Mouse (Mus musculus) lung, postnatal 25 days (tissue): ENCODE results near the gene Camk2d.

ENCODE experiments used
- DNase-seq: peaks from one replicate; pipeline ENCODE4 v3.0.0; 2022; ENCODE audit warnings: low spot score

The Camk2d gene

DNA sequence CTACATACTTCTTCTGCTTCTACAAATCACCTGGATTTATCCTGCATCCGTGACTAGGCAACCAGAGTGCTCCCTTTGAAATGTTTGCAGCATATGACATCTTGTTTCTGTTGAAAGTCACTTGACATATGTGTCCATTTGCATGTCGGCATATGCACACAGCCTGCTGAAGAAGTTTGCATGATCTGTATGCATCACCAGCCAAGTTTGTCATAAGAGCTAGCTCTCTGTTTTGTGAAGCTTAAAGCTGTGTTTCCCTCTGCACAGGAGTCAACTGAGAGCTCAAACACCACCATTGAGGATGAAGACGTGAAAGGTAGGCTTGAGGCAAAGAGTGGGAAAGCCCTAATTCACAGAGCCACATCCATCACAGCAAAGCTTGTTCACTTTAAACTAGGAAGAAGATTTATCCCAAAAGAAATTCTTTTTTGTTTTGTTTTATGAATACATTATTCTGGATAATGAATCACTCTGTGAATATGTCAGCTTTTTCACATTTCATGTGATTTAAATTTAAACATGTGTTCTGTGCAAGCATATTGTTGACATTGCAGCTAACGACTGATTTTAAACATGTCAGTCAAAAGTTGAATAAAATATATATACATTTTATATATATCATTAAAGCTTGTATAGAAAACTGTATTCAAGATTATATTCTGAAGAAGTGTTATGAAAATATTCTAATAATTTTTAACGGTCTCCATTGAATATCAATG, 214.4 kb downstream of the Camk2d start:
- no peak for DNase-seq

DNA sequence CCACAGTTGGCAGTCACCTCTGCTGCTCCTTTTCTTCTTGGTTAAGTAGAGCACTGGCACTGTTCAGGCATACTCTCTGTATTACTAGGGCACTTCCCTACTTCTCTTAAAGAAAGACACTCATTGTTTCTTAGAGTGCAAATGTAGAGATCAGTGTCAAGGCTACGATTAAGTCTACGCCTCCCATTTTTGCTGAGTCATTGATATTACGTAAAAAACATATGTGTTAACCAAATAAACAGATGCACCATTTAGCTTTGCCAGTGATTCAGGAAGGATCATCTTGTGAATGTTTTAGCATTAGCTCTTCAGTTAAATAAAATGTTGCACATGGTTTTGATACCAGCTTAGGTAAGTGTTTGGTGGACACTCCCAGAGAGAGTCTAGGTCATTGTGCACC, 215.5 kb downstream of the Camk2d start:
- no peak for DNase-seq

DNA sequence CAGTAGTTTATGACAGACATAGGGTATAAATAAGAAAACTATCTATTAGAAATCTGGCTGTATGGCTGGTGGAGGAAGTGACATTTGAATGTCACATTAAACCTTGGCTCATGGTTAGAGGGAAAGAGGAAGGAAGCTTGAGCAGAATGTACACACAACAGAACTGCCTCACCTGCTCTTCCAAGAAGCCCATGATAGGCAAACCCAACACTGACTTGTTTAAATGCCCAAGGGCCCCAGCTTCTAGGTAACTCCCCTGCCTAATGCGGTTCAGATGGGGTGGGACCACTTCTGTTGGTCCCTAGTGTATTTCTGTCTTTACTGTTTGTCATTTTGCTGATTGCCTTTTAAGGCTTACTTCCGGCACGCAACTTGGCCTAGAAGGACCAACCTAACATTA, 226.3 kb downstream of the Camk2d start:
- peak; percentile 5 for DNase-seq

DNA sequence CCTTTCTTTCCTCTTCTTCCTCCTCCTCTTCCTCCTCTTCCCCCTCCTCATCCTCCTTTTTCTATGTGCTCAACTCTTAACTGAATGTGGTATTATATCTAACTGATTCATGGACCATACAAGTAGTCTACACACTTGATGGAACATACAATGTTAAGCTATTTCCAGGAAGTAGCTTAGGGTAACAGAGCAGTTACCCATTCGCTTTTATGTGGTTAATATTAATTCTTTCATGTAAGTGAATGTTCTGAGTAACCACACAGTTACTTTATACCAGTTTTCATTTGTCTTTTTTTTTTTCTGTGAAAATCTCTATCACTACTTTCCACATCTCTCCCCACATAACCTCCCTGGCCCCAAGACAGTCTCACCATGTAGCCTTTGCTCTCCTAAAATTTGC, 228.8 kb downstream of the Camk2d start:
- no peak for DNase-seq

DNA sequence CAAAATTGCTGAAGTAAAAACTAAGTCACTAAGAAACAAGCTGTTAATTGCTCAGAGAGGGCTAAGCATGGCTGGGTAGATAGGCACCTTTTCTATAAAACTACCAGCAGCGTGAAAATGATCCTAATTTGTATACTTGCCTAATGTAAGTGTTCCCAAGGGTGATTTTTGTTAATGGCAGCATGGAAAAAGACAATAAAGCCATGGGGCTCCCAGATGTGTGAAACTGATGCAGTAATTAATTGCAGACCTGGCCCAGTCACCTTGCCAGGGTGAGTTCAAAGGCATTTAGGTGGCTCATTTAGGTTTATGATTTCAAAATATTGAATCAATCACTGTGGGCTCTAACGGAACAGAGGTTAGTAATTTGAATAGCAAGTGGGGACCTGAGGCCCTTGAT, 230.1 kb downstream of the Camk2d start:
- no peak for DNase-seq

DNA sequence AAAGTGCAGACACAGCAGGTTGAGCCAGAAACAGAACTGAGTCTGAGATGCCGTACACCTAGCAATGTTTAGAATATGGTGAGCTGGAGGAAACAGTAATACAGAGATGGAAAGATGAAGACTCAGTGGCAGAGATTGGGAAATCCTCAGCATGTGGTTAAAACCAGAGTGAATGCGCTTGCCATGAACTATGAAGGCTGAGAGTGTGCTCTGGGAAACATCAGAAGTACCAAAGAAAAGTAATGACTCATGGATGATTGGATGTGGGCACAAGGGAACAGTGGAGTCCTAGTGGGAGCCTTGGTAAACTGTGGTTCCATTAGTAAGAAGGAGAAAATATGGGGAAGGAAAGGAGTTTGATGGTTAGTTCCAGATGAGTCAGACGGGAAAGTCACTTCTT, 231.8 kb downstream of the Camk2d start:
- DNase-seq: no peak

DNA sequence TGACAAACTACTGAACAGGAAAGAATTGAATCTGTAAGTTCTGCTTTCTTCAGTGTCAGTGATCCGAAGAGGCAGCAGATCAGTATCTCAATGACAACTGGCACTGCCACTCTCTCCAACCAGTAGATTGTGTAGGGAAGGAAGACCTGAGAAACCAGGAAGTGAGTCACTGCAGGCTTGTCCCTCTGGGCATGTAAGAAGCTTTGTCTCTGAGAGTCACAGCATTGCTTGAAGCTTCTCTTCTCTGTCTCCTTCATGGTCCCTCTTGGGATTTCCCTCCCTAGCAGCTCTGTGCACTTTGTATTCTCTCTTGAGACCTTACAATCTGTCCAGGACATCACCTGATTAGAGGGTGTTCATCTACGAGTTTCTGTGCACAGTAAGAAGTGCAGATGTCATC, 233.7 kb downstream of the Camk2d start:
- no peak for DNase-seq

DNA sequence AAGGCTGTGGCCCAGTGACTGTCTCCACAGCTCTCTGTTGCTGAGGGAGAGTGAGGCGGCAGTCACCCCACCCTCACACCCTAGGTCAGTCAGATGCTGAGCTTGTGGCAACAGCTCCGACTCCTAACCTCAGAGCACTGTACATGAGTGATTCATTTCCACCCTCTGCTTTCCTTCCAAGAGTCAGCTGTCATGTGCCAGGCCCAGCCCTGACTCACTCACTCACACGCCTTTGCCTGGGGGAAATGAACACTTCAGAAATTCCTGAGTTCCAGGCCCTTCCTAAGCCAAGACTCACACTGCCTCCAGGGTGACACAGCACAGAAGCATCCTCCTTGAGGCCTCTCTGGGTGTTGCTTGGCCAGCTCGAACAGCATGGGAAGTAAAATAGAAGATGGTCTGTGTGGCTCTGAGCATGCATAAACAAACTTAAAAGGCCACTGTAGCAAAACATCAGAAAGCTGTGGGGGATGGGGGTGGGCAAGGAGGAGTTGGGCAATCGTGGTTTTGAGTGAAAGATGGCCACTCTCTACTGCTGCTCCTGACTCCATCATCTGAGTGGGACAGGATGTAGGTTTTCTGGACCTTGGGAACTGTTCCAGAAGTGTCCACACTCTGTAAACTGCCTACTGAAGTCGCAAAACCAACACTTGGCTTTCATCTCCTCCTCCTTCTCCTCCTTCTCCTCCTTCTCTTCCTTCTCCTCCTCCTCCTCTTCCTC, 235.5 kb downstream of the Camk2d start:
- peak; percentile 79 for DNase-seq

DNA sequence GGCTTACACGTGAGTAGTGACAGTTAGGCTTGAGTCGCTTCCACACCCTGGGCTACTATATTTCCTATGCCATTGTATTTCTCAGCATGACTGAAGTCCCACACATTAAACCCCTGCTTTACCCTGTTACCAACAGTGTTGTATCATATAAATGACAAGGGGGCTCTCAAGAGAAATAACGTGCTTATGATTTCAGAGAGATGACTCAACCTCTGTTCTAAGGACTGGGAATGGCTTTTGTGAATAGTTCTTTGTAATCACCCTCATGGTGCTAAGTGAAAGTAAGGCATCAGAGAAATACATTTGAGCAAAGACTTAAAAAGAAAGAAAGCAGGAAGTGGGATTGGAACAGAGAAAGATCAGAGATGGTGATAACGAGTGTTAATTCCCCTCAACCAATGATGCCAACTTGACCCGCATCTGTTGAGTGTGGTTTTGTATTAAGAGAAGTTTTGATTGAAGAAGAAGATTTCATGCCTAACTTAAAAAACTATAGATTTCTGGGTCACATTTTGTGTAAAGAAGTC, 238.6 kb downstream of the Camk2d start:
- DNase-seq: no peak

DNA sequence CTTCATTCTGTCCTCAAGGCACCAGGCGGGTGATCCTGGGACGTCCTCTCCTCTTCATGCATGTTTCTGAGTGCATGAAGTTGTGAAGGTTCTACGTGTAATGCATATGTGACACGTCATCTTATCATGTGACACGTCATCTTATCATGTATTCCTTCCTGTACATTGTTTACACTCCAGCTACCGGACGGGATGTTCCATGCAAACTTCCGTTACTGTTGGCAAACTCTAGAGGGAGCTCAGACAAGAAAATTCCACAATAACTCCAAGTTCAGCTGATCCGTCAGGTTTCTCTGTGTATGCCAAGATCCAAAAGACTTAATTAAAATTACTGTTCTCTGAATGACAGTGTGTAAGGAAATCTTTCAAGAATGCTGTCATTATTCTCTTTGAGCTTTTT, 246.7 kb downstream of the Camk2d start:
- DNase-seq: no peak

DNA sequence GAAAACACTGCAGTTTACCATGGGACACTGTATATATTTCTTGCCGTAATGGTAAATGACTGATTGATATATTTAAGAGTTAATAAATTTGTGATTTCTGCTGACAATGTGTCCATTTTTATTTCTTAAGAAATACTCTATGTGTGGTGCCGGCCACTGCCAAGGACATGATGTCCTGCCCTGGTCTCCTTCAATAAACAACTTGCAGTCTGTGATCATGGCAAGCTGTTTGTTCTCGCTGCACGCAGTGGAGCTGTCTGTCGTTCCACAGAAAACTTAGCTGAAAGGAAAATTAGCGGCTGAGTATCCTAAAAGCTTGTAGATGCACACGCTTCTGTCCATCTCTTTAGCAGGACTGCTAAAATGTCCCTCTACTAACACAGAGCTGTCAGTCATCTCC, 248.7 kb downstream of the Camk2d start:
- peak; percentile 33 for DNase-seq

DNA sequence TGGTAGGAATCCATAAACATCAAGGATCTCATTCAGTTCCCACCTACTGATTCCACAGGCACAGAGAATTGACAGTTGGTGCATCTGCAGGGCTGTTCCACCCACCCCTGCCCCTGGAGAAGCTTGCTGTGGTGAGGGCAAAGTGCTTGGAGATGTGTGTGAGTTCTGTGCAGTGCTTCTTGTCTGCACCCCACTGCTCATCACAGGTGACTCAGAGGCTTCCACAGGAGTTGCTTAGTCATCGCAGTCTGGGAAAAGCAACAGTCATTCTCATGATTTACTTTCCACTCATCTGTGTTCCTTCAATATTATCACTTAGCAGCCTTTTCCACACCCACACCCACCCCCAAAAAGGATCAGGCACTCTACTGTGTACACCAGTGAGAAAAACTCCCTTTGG, 252.0 kb downstream of the Camk2d start:
- DNase-seq: no peak

DNA sequence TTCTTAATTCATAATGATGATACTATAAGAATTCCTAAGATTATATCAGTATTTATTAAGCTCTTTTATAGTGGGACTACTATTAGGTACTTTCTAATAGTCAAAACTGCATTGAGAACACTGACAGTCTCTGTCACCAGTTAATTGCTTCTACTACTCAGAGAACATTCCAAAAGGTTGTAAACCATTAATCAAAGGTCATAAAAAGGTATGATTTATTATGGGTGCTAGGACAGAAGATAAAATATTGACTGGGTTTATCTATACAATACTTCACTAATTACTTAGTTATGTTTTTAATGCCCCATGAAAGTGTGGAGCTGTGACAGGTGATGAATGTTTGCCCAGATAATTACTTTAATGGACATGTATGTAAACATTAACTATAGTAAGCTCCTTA, 264.3 kb downstream of the Camk2d start:
- no peak for DNase-seq

DNA sequence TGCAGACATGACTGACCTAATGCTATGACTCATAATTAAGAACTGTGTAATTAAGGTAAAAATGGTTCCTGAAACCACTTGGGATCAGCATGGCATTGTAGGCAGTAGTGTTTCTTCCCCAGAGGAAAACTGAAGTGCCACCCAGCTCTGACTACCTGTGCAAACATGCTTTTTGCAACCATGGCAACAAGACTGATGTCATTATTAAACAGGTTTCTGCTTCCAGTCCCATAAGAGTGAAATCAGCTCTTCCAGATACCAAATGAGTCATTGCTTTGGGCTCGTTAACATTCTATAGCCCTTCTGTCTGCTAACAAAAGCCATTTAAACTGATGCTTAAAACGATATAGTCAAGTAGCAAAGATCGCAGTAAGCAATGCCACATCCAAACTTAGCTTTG, 273.5 kb downstream of the Camk2d start:
- DNase-seq: peak; percentile 48

DNA sequence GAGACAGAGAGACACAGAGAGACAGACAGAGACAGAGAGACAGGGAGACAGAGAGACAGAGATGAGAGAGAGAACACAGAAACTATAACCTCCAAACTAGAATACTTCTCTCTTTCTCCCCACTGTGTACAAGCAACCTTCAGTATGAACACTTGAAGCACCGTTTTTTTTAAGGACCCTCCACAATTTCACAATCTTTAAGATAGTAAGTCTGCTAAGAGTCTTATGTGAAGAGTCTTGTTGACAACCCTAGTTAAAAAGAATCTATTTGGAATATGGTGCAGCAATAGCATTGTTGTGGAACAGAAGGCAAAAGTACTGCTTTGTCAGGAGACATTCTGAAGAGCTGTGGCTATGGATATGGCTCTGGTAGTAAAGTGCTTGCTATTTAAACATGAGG, 274.6 kb downstream of the Camk2d start:
- DNase-seq: no peak

DNA sequence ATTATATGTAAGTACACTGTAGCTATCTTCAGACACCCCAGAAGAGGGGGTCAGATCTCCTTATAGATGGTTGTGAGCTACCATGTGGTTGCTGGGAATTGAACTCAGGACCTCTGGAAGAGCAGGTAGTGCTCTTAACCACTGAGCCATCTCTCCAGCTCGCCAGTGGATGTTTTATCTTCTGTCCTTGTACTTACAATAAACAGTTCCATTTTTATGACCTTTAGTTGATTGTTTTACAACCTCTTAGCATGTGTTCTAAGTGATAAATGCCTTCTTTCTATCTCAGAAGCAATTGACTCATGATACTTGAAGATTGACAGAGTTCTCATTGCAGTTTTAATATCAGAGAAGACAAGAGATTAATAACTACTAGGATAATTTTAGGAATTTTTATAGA, 282.1 kb downstream of the Camk2d start:
- DNase-seq: no peak

DNA sequence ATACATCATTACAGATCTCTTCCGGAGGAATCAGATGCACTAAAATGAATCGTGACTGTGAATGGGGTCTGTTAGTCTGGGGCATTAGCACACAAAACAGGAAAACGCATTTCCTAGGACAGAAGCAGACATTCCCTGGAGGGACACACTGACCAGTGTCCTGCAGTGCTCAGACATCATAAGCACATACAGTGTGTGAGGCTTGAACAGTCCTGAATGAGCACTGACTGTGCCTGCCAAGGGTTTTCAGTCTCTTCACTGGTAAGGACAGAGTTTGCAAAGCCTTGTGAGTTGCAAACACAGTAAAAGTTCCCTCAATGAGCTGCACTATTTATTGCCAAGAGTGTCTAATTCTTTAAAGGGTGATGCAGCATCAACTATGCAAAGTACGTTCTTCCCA, 290.0 kb downstream of the Camk2d start:
- no peak for DNase-seq

DNA sequence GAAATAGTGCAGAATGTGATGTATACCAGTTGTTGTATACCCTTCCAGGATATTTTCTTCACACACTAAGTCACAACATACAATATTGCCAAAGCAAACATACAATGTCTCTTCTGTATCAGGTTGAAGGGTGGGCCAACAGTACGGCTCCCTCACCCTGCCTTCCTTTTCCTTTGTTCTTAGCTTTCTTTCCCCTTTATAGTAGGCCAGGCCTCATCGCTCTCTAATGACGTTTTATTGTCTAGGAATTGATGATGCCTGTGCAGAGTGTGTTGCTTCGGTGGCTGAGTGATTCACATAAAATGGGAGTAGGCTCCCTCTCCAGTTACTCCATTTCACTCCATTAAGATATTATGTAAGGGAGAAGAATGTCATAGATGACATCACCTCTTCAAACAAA, 290.5 kb downstream of the Camk2d start:
- no peak for DNase-seq
